Mouse (Mus musculus) lung, embryonic 15.5 days (tissue): ENCODE measurements at regions not wholly inside any gene's neighbourhood (a gene's known extent, or its start where the extent isn't known, plus 50 kb on each side); places are given as distances from the start of the nearest gene placed in this dataset.

Experiments
- ATAC-seq: fragments of 200-750 bp; cut with Nextera tagmentation; 2 replicates; pipeline ENCODE4 v1.8.0; 2017; ENCODE audit warnings: moderate number of reproducible peaks, borderline replicate concordance; ENCODE audit not compliant: low FRiP score, low TSS enrichment; ENCODE audit errors: extremely low read depth
- H3K27ac ChIP-seq: fragments of 300-500 bp; sonication (generic); 2 replicates; pipeline ENCODE4 v1.5.1; 2015; ENCODE audit warnings: moderate library complexity, mild to moderate bottlenecking, inconsistent platforms
- H3K27me3 ChIP-seq: fragments of 300-500 bp; sonication (generic); 2 replicates; pipeline ENCODE4 v1.6.1; 2015; ENCODE audit warnings: inconsistent platforms
- H3K36me3 ChIP-seq: fragments of 300-500 bp; sonication (generic); 2 replicates; pipeline ENCODE4 v1.6.1; 2015; ENCODE audit warnings: inconsistent platforms
- H3K4me1 ChIP-seq: fragments of 300-500 bp; sonication (generic); 2 replicates; pipeline ENCODE4 v1.6.1; 2015; ENCODE audit warnings: inconsistent platforms
- H3K4me2 ChIP-seq: fragments of 300-500 bp; sonication (generic); 2 replicates; pipeline ENCODE4 v1.6.1; 2015; ENCODE audit warnings: inconsistent platforms, mild to moderate bottlenecking, moderate library complexity
- H3K4me3 ChIP-seq: fragments of 300-500 bp; sonication (generic); 2 replicates; pipeline ENCODE4 v1.5.1; 2015; ENCODE audit warnings: mild to moderate bottlenecking, inconsistent platforms
- H3K9ac ChIP-seq: fragments of 300-500 bp; sonication (generic); 2 replicates; pipeline ENCODE4 v1.6.1; 2015; ENCODE audit warnings: inconsistent platforms
- H3K9me3 ChIP-seq: fragments of 300-500 bp; sonication (generic); 2 replicates; pipeline ENCODE4 v1.6.1; 2016; ENCODE audit warnings: inconsistent platforms
- WGBS: fragments of 180-500 bp; shearing (Covaris S2); methylation state at CpG from one replicate; pipeline ENCODE4 v1.1.7; 2015; 5-methylcytosine and 5-hydroxymethylcytosine counted together

GRCm38 (mm10) chr3:58056191-58057063 is 208.5 kb upstream of the Pfn2 start:
- H3K4me1 ChIP-seq = no peaks in the 10 kb centered on the region
- H3K27ac ChIP-seq = no peak overlapping the region
- H3K36me3 ChIP-seq = no peaks in the 10 kb centered on the region
- no peak overlapping the region for H3K4me2 ChIP-seq
- no peaks in the 10 kb centered on the region for H3K9me3 ChIP-seq
- H3K9ac ChIP-seq = no peak overlapping the region
- no peak overlapping the region for H3K4me3 ChIP-seq
- H3K27me3 ChIP-seq = no peaks in the 10 kb centered on the region
- WGBS = 31% methylated on average over 10 of the region's 10 CpGs
- peak; percentile 65; the same call in 1 of the 2 replicates for ATAC-seq

DNA sequence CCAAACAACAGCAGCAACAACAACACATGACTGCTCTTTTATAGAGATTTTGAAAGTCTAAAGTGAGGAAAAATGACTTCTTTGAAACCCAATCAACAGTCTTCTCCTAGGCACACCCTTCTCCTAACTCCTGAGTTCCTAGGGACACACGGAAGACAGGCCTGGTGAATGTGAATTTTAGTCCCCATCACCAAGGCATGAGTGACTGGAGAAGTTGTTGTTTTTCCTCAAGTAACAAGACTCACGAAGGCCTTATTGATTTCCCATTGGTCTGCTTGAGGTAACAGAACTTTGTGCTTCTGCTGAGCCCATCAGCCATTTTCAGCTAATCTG is 209.2 kb upstream of the Pfn2 start:
- Histone ChIP-seq H3K4me3 (no peak overlapping the region), H3K4me1 (no peaks in the 10 kb centered on the region), H3K4me2 (no peak overlapping the region), H3K27ac (no peak overlapping the region), H3K9me3 (no peaks in the 10 kb centered on the region), H3K27me3 (no peaks in the 10 kb centered on the region), H3K36me3 (no peaks in the 10 kb centered on the region), H3K9ac (no peak overlapping the region)
- no peak for ATAC-seq
- 82% methylated on average over 2 of the region's 2 CpGs for WGBS

DNA sequence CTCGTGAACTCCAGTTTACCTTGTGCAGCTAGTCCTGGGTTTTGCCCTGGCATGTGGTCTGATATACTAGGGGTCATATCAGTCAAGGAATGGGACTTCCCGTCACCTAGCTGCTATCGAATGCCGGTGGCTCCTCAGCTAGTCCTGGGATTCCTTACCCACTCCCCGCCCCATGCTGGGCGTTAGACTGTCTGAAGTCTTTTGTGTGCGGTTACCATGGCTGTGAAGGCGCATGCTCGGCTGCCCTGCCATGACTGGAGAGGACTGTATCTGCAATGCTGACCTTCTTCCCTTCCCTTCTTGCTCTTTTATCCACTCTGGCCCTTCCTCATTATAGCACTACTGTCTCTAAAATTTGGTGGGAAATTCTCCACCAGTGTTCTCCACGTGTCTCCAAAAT is 210.3 kb upstream of the Pfn2 start:
- Histone ChIP-seq H3K36me3 (no peaks in the 10 kb centered on the region), H3K9ac (no peak overlapping the region), H3K4me1 (no peaks in the 10 kb centered on the region), H3K4me3 (no peak overlapping the region), H3K27me3 (no peaks in the 10 kb centered on the region), H3K27ac (no peak overlapping the region), H3K4me2 (no peak overlapping the region), H3K9me3 (no peaks in the 10 kb centered on the region)
- WGBS = 56% methylated on average over 10 of the region's 10 CpGs
- ATAC-seq = no peak

GRCm38 (mm10) chr3:58063852-58064549 is 216.1 kb upstream of the Pfn2 start:
- Histone ChIP-seq H3K4me2 (no peak overlapping the region), H3K27me3 (no peaks in the 10 kb centered on the region), H3K4me1 (no peaks in the 10 kb centered on the region), H3K27ac (no peak overlapping the region), H3K4me3 (no peak overlapping the region), H3K9me3 (no peaks in the 10 kb centered on the region), H3K36me3 (no peaks in the 10 kb centered on the region), H3K9ac (no peak overlapping the region)
- WGBS = 70% methylated on average over 7 of the region's 7 CpGs
- no peak for ATAC-seq

DNA sequence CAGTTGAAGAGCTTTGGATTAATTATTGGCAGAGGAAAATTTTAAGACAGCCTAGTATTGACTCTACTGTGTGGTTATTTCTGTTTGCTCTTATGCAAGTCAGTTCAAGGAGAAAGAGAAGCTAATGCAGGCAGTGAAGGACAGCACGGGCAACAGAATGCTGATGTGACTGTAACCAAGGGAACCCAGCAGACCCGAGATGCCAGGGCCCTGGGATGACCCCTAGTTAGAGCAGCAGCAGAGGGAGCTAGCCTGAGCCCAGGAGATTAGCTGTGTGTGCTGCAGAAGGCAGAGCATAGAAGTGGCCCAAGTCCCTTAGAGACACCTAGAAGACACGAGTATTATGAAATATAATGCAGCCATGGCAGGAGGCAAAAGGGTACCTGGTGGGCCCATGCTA is 223.7 kb upstream of the Pfn2 start:
- no peaks in the 10 kb centered on the region for H3K4me1 ChIP-seq
- no peaks in the 10 kb centered on the region for H3K27me3 ChIP-seq
- H3K4me3 ChIP-seq = no peak overlapping the region
- no peaks in the 10 kb centered on the region for H3K9me3 ChIP-seq
- H3K36me3 ChIP-seq = no peaks in the 10 kb centered on the region
- no peak overlapping the region for H3K27ac ChIP-seq
- no peak for ATAC-seq
- H3K4me2 ChIP-seq = no peak overlapping the region
- WGBS = 38% methylated on average over 3 of the region's 3 CpGs
- H3K9ac ChIP-seq = no peak overlapping the region

DNA sequence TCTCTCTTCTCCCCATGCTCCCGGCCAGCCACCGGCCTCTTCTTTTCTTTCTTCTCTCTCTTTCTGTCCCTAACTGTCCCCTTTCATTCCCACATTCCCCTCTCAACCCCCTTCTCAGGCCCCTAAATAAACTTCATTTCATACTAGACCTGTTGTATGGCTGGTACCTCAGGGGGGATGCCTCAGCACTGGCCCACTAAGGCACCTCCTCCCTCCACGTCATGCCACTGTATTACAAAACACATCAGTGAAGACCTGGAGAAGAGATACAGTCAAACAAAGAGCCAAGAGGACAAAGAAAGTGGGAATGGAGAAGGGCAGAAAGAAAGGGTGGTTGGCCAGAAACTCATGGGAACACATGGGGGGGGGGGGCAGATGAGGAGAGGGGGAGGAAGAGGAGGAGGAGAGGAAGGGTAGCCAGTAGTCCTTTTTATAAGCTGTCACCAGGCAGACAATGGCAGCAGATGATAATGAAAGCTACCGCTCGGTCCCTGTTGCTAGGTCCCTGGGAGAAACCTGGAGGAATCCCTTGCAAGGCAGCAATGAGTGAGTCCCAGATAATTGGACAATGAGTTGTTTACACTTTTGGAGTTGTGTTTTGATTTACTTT is 224.5 kb upstream of the Pfn2 start:
- Histone ChIP-seq H3K27ac (no peak overlapping the region), H3K4me1 (no peaks in the 10 kb centered on the region), H3K4me2 (no peak overlapping the region), H3K9ac (no peak overlapping the region), H3K36me3 (no peaks in the 10 kb centered on the region), H3K9me3 (no peaks in the 10 kb centered on the region), H3K27me3 (no peaks in the 10 kb centered on the region), H3K4me3 (no peak overlapping the region)
- no peak; the same call in 1 of the 2 replicates for ATAC-seq
- 79% methylated on average over 5 of the region's 5 CpGs for WGBS

- Histone ChIP-seq H3K27ac (no peak overlapping the region), H3K9ac (no peak overlapping the region), H3K9me3 (no peaks in the 10 kb centered on the region), H3K36me3 (no peaks in the 10 kb centered on the region), H3K4me1 (no peaks in the 10 kb centered on the region), H3K27me3 (no peaks in the 10 kb centered on the region), H3K4me2 (no peak overlapping the region), H3K4me3 (no peak overlapping the region)
- no peak for ATAC-seq
- 74% methylated on average over 24 of the region's 24 CpGs for WGBS
Measured at GRCm38 (mm10) chr3:58089344-58090139, 241.7 kb upstream of the Pfn2 start.

- Histone ChIP-seq H3K4me1 (no peaks in the 10 kb centered on the region), H3K9ac (no peak overlapping the region), H3K9me3 (no peaks in the 10 kb centered on the region), H3K27me3 (no peaks in the 10 kb centered on the region), H3K4me3 (no peak overlapping the region), H3K36me3 (no peaks in the 10 kb centered on the region), H3K27ac (no peak overlapping the region), H3K4me2 (no peak overlapping the region)
- 56% methylated on average over 8 of the region's 8 CpGs for WGBS
- no peak for ATAC-seq
Measured at GRCm38 (mm10) chr3:58090396-58090795, 242.5 kb upstream of the Pfn2 start.

DNA sequence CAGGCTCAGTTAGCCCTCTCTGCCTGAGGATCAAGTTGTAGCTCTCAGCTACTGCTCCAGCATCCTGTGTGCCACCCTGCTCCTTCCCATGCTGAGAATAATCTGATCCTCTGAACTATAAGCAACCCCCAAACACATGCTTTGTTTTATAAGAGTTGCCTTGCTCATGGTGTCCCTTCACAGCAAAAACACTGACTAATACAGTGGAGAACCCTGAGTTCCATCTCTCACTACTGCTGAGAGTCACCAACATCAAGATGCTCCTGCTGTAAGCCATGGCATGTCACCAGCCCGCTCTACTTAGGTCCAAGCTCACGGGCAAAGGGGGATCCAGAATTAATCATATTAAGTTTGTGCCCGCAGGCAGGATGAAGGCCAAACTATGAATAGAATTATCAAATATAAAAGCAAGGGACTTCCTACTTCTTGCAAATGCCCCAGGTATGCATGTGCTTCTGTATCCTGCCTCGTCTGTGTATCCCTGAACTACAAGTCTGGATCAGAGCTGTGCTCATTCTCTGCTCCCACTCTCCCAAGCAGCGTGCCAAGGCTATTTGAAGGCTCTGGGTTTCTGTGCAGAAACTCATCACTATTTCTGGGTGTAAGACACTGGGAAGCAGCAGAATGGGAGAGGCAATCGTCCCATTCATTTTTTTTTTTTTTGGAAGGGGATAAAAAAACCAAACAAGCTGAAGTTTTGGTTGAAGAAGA is 243.7 kb upstream of the Pfn2 start:
- Histone ChIP-seq H3K36me3 (no peaks in the 10 kb centered on the region), H3K9ac (no peak overlapping the region), H3K4me1 (no peaks in the 10 kb centered on the region), H3K9me3 (no peaks in the 10 kb centered on the region), H3K4me2 (no peak overlapping the region), H3K27me3 (no peaks in the 10 kb centered on the region), H3K27ac (no peak overlapping the region), H3K4me3 (no peak overlapping the region)
- ATAC-seq = no peak
- WGBS = 81% methylated on average over 6 of the region's 6 CpGs

DNA sequence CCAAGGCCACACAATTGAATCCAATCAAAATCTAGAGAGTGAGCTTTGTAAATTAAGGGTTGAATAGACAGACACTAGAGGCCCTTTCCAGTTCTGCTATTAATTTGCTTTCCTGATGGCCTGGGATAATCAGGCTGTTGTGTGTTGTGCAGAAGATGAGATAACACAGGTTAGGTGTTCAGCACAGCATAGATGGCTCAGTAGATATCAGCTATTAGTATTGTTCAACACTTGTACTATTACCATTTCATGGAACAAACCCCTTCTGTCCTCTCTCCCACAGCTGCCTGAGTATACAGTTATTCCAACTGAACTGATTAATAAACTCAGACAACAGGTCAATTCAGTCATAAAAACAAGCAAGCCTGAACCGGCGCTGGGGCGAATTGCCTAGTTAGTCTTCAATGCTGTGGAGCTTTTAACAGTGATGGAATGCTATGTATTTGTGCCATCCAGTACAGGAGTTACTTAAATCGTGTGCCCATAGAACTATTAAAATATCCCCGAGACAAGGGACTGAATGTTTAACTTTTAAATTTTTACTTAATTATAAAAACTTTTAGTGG is 263.1 kb upstream of the Pfn2 start:
- Histone ChIP-seq H3K4me1 (no peaks in the 10 kb centered on the region), H3K27ac (no peak overlapping the region), H3K9me3 (no peaks in the 10 kb centered on the region), H3K4me3 (no peak overlapping the region), H3K4me2 (no peak overlapping the region), H3K27me3 (no peaks in the 10 kb centered on the region), H3K9ac (no peak overlapping the region), H3K36me3 (no peaks in the 10 kb centered on the region)
- 79% methylated on average over 5 of the region's 5 CpGs for WGBS
- no peak for ATAC-seq

- 28% methylated on average over 7 of the region's 7 CpGs for WGBS
- Histone ChIP-seq H3K4me1 (no peaks in the 10 kb centered on the region), H3K27me3 (no peaks in the 10 kb centered on the region), H3K4me2 (no peak overlapping the region), H3K27ac (no peak overlapping the region), H3K9ac (no peak overlapping the region), H3K9me3 (no peaks in the 10 kb centered on the region), H3K4me3 (no peak overlapping the region), H3K36me3 (no peaks in the 10 kb centered on the region)
- ATAC-seq = no peak
Measured at GRCm38 (mm10) chr3:58112431-58112856, 264.6 kb upstream of the Pfn2 start.
